Mouse (Mus musculus) c-Kit-positive CD71-positive TER-119-negative erythroid progenitor cells, embryonic 14.5 days (primary cell): ENCODE data around the gene Wnt5b.

Experiments used
- DNase-seq: peaks from one replicate; pipeline ENCODE4 v3.0.0-alpha.2; 2013; ENCODE audit warnings: low read depth

The Wnt5b gene

DNA sequence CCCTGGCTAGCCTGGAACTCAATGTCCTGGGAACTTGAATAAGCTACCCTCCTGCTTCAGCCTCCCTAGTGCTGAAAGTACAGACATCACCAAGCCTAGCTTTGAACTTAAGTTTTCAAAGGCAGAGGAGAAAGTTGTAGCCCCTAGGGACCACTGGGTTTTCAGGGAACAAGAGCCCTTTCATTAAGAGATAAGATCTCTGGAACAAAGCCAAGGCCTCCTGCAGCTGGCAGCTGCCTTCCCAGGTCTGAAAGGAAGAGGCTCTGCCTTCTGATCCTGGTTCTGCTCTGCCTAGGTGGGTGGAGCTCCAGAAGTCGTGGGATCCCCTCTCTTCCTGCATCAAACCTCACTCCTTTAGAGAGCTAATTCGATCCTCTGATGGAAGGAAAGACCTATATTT is 58.7 kb downstream of the Wnt5b start:
- no peak for DNase-seq

DNA sequence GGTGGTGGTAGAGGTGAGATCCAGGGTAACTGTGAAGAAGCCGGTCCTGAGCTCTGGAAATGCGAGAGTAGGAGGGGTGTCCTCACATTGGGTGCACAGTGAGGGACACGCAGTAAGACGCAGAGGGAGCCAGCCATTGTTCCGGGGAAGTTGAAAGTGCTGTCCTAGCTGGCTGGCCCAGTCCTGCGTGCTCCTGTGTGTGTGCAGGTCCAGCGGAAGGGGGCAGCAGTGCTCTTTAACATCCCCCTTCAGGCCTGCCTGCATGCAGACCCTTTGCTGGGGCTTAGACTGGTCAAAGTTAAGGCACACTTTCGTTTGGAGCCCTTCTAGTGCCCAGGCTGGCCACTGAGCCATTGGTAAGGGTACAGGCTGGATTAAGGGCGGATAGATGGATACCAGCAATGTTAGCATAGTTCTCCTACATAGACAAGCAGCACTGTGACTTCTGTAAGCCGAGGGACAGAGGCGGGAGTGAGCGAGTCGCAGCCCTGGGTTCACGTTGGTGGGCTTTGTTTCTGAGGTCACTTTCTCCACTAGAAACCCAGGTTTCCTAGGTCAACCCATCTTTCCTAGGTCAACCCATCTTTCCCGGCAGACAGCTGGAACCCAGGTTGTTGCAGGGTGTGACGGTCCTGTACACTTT is 61.1 kb downstream of the Wnt5b start:
- no peak for DNase-seq

- DNase-seq, result peak; percentile 46
Observed at GRCm38 (mm10) chr6:119481741-119482390, 62.3 kb downstream of the Wnt5b start.

- DNase-seq, result peak; percentile 20
Observed at GRCm38 (mm10) chr6:119480706-119481331, 63.3 kb downstream of the Wnt5b start.

GRCm38 (mm10) chr6:119479876-119480705 is 64.1 kb downstream of the Wnt5b start:
- DNase-seq, result peak; percentile 49

- DNase-seq, result no peak
Observed at GRCm38 (mm10) chr6:119479343-119479875, 64.7 kb downstream of the Wnt5b start, which contains the start of gene Fbxl14. Fbxl14 (plus strand) TSS chr6:119479668.

- peak; percentile 70 for DNase-seq
Observed at GRCm38 (mm10) chr6:119478560-119479342, 65.4 kb downstream of the Wnt5b start.

DNA sequence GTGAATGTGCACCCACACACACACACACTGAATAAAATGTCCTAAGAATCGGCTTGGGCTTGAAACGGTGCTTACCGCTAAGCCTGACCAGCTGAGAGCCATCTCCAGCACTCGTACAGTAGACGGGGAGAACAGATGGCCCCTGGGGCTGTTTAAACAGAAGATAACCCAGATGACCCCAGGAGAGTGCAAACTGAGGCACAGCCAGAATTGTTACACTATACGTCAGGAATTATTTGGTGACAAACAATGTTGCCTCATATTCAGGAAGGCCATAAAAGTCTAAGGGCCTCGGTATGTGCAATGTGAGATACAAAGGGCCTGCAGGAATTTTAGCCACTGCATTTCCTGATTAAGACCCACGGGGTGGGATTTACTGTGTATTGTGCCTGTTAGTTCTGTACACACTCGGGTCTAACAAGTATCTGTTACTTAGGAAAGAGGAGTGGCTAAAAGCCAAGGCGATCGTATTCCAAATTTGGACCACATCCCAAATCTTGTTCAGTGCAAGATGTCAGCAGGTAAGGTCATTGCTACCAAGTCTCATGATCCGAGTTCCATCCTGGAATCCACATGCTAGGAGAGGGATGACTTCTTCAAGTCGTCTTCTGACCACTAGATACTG is 66.3 kb downstream of the Wnt5b start:
- no peak for DNase-seq

DNA sequence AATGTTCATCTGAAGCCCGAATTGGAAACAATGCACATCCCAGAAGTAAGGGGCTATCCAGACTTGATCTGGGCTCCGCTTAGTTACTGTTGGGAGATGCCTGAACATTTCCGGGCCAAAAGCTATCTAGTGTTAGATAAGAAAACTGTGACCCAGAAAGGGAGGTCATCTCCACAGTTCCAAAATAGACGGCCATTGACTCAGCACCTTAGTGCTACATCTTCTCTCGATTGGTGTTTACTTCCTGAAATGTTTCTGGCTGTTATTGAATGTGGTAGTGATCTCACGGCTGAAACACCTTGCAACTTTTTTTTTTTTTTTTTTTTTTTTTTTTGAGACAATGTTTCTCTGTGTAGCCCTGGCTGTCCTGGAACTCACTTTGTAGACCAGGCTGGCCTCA is 68.2 kb downstream of the Wnt5b start:
- no peak for DNase-seq

- DNase-seq, result no peak
Observed at GRCm38 (mm10) chr6:119473992-119474391, 70.2 kb downstream of the Wnt5b start.

GRCm38 (mm10) chr6:119473446-119473845 is 70.7 kb downstream of the Wnt5b start:
- peak; percentile 27 for DNase-seq

DNA sequence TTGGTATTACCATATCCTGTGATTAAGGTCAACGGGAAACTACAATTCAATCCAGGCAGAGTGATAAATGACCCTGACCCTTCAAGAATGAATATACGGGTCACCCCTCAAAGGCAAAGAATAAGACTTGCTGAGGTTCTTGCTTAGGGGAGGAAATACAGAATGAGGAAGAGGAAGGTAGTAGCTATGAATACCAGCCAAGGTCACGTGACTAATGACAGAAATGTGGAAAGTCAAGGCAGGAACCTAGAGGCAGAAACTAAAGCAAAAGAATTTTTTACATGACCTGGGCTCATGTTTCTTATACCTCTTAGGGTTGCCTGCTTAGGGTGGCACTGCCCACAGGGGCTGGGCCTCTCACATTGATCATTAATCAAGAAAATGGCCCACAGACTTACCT is 71.4 kb downstream of the Wnt5b start:
- no peak for DNase-seq

GRCm38 (mm10) chr6:119472135-119472534 is 72.0 kb downstream of the Wnt5b start:
- peak; percentile 41 for DNase-seq

- DNase-seq, result no peak
Observed at GRCm38 (mm10) chr6:119470777-119471176, 73.4 kb downstream of the Wnt5b start.

- DNase-seq, result no peak
Observed at GRCm38 (mm10) chr6:119467785-119468059, 76.4 kb downstream of the Wnt5b start.

- no peak for DNase-seq
Observed at GRCm38 (mm10) chr6:119466921-119467784, 77.0 kb downstream of the Wnt5b start.

- no peak for DNase-seq
Observed at GRCm38 (mm10) chr6:119466161-119466560, 78.0 kb downstream of the Wnt5b start.

DNA sequence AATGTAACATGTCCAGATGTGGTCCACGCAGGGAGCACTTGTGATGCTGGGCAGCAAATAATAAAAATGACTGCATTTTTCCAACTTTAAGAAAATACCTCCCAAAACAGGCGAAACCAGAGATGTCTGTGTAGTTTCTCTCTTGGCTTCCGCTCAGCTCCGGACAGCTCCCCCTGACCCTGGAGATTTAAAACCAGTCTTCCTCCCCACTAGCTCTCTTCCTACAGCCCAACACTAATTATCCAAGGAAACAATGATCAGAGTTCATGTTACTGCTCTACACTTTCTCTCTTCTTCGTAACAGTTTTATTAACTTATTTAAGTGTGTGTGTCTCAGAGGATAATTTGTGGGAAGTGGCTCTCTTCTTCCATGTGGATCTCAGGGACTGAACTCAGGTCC is 83.8 kb downstream of the Wnt5b start:
- DNase-seq, result no peak

DNA sequence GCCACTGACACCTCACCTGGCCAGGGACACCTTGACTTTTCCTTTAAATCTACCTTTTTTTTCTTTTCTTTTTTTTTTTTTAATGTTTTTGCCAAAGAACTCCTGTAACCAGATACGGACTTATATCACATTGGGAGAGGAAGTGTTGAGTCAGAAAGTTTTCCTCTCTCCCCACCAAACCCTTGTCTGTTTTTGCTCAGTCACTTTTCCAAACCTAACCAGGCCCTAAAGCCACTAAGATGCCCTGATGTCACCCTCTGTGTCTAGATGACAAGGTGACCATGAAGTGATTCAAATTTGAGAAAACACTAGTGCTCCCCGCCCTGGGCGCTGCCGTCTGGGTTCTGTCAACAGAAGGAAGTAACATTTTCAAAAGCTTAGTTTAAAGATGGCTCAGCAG is 85.1 kb downstream of the Wnt5b start:
- DNase-seq, result no peak

DNA sequence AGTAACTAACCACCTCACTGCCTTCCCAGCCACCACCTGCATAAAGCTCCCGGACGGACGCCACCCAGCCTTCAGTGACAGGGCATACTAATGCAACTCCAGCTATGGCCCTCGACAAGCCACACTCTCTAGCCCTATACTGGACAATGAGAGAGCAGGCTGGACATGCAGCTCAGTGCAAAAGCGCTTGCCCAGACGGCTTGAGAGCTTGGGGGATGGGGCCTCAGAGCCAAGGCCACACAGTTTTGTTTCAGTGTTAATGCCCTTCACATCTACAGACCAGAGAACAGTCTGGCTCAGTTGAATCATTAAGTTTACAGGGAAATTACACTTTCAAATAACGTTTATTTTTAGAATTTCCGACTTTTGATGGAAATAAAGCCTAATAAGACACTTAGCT is 86.0 kb downstream of the Wnt5b start:
- no peak for DNase-seq
